Mouse (Mus musculus): ENCODE data around the gene Comtd1. TPM values are rescaled to one million over a fixed set of nuclear protein-coding genes. Genes with fewer than 3 reads are reported as not detected.
A peak's percentile ranks its signal among the peaks of the same experiment; 100 is the strongest.

Comtd1 gene
- total RNA-seq, 2 experiments from 2014 or later, result 17.7 to 76.2 TPM

DNA sequence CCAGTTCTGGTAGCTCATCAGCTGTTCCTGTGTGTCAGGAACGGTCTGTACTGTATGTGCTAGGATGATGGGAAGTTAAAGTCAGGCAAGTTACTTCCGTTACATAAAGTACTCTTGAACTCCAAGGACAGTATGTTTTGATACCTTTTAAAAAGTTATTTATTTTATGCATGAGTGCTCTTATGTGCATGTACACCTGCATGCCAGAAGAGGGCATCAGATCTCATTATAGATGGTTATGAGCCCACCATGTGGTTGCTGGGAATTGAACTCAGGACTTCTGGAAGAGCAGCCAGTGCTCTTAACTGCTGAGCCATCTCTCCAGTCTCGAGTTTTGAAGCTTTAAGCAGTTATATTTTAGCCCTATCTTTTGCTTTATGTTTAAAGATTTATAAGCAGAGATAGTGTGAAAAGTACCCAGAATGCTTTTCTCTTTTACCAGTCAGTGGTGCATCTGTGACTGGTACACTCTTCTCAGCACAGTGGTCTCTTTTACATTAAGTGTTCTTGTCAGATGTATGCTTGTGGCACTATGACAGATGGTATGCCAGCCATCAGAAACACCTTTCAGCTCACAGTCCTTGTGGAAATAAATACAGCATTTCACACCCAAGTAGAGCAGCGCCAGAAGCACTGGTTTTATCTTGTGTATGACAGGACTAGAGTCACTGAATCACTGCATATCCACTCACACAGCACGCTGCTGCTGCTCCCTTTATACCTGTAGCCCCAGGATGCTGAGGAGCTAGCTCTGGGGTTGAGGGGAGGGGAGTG, 6.8 kb downstream of the Comtd1 start:
- no peak for ATAC-seq (replicated peaks; ENCODE audit: low FRiP score, low TSS enrichment, poor library complexity, severe bottlenecking)

DNA sequence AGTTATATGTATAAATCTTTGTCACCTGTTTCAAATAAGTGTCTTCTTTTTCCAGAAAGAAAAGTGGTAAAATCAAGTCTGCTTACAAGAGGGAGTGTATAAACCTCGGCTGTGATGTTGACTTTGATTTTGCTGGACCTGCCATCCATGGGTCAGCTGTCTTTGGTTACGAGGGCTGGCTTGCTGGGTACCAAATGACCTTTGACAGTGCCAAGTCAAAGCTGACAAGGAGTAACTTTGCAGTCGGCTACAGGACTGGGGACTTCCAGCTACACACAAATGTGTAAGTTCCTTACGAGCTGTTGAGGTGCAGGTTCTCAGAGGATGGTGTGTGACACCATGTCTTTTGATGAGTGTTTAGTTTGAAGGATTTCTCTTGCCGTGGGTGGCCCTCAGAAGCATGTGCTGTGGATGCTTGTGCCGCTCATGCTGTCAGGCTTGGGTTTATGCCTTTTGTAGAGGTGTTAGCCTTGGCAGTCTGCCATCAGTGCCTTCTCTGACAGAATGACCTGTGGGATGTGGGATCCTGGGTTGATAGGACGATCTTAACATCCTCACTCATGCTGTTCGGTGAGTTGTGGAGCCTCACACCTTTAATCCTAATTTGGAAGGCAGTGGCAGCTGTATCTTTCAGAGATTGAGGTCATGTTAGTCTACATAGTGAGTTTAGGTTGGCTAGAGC, 10.3 kb downstream of the Comtd1 start:
- no peak for ATAC-seq (replicated peaks; ENCODE audit: low FRiP score, low TSS enrichment, poor library complexity, severe bottlenecking)

DNA sequence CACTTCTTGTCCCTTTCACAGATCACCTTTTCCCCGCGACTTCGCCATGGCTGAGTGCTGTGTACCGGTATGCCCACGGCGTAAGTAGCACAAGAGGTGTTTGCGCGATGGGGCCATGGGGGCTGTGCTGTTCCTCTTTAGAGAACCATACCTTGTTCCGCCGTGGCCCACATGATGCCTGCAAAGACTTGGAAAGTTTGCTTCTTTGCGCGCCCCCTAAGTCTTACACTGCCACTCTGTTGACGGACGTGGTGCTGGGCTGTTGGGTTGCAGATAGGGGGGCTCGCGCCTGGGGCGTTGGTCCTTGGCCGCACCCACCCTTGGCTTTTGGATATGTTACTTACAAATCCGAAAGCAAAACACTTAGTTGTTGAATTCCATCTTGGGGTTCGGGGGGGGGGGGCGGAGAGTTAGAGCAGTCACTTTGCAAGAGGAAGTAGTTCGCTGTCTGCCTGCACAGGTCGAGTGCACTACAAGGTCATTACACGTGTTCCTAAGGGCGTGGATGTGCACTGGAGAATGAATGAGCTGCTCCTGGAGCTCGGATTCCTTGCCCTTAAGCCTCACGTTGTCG, 16.9 kb downstream of the Comtd1 start:
- no peak for ATAC-seq (replicated peaks; ENCODE audit: low FRiP score, low TSS enrichment, poor library complexity, severe bottlenecking)

DNA sequence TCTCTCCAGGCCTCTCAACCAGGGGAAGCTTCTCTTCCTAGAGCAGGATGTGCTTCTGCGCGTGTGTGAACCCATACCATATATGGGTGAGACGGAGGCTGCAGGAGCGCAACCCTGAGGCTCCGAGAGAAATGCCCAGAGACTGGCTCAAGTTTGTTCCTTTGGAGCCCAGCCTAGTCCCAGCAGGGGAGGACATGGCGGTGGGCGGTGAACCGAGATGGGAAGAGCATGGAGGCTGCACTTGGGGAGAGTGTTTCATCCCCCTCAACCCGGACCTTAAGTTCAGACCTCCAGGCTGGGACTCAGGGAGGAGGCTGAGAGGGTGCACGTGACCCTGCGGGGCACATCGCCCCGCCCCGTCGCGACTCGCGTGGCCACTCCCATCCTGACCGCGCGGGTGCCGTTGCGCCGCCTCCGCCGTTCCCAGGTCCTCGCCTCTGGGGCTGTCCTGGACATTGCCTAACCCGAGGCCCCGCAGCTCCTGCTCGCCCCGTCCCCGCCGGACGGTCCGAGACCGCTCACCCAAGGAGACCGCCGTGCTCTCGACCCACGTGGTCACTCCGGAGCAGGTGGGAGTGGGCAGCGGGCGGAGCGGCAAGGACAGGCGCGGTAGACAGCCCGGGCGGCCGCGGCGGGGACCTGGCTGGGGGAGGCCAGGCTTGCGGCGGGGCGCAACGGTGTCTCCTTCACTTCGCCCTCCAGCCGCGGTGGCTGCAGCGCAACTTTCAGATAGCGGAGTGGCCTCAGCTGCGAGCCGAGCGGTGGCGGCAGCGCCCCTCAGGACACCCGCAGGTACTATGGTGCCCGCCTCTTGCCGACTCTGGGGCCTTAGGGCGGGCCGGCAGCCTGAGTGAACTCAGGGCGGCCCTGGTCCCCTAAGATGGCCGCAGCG, 17.7 kb downstream of the Comtd1 start:
- peak; percentile 88 for ATAC-seq (replicated peaks; ENCODE audit: low FRiP score, low TSS enrichment, poor library complexity, severe bottlenecking)

DNA sequence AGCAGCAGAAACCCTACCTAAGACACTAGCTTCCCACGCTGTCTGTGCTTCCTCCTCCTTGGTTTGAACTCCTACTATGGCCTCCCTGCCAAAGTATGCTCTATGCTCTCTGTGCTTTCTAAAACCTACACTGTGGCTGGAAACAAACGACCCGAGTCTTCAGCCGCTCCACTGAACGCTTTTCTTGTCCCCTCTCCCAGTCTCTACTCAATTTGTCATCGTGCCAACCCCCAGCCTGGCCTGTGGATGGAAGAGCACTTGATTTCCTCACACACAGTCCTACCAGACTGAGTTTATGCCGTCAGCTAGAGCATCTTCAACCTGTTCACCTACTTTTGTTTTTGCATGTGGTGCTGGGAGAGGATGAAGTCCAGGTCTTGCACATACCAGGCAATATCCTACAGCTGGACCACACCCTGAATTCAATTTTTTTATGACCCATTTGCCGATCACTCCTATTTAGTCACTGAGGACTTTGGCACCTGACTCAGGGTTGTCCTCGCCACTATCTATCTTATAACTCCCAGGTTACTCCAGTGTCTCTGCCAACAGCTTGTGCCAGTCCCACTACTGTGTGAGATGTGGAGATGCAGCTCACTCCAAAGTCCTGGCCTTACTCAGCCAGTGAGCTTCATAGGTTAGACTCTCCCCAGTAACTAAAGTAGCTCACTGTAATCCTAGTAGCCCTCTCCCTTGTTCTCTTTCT, 22.8 kb downstream of the Comtd1 start:
- peak; percentile 11; the same call in 1 of the 2 replicates for ATAC-seq (replicated peaks; ENCODE audit: low FRiP score, low TSS enrichment, poor library complexity, severe bottlenecking)

DNA sequence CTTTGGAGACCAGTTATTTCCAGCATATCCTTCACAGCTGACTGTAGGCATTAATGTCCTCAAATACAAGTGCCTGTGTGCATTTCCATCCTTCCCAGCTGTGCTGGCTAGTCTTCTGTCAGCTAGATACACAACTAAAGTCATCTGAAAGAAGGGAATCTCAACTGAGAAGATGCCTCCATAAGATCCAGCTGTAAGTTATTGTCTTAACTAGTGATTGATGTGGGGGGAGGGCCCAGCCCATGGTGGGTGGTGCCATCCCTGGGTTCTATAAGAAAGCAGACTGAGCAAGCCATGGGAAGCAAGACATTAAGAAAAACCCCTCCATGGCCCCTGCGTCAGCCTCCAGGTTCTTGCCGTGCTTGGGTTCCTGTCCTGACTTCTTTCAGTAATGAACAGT, 23.8 kb downstream of the Comtd1 start, which contains the start of gene Vdac2:
Vdac2 (plus strand) TSS at position 301 of the 400 bp plus-strand sequence.
- ATAC-seq (replicated peaks; ENCODE audit: low FRiP score, low TSS enrichment, poor library complexity, severe bottlenecking), result no peak

DNA sequence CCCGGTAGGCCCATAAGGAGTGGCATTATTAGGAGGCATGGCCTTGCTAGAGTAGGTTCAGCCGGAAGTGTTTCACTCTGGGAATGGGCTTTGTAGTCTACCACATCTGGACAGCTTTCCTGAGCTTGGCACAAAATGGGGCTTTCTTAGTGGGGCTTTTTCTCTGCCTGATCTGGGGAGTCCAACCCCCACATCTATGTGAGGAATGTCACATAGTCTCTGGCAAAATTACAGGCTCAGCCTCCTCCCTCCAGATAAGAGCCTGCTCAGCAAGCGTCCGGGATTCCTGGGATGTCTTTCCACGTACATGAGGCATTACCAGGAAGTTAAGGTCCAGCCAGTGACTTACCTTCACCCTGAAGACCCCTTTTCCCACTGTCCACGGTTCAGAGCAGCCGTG, 24.9 kb downstream of the Comtd1 start:
- no peak for ATAC-seq (replicated peaks; ENCODE audit: low FRiP score, low TSS enrichment, poor library complexity, severe bottlenecking)

DNA sequence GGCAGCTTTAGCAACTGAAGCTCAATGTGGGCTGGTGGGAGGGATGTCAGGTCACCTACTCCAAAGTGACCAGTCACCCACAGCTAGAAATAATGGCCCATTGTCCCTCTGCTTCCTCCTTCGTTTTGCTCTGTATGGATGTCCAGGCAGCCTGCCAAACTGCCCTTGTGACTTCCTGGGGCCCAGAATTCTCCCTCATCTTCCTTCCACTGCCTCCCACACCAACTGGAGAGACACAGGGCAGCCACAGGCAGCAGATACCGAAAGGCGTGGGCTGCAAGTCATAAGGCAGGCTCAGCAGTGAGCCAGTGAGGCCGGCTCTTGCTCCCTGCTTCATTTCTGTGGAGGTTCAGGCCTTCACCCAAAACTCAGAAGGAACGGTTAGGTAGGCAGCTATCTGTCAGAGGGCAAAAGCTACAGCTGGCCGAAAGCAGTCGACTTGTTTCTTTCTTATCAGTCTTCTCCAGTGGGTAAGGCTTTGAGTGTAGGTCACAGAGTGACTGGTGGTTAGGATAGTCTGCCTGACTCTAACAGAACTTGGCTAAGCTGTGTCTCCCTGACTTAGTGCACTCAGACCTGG, 25.9 kb downstream of the Comtd1 start:
- peak; percentile 94 for ATAC-seq (replicated peaks; ENCODE audit: low FRiP score, low TSS enrichment, poor library complexity, severe bottlenecking)

DNA sequence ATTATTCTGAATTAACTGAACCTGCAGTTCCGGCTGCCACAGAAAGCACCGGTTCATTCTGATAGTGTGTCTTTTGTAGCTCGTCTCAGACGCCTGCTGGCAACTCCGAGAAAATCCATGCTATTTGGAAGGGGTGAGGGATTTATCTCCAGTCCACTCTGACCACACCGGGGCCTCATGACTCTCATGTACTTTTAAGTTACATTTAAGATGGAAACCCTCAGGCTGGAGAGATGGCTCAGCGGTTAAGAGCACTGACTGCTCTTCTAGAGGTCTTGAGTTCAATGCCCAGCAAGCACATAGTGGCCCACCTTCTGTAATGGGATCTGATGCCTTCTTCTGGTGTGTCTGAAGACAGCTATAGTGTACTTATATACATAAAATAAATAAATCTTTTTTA, 26.5 kb downstream of the Comtd1 start:
- no peak for ATAC-seq (replicated peaks; ENCODE audit: low FRiP score, low TSS enrichment, poor library complexity, severe bottlenecking)

DNA sequence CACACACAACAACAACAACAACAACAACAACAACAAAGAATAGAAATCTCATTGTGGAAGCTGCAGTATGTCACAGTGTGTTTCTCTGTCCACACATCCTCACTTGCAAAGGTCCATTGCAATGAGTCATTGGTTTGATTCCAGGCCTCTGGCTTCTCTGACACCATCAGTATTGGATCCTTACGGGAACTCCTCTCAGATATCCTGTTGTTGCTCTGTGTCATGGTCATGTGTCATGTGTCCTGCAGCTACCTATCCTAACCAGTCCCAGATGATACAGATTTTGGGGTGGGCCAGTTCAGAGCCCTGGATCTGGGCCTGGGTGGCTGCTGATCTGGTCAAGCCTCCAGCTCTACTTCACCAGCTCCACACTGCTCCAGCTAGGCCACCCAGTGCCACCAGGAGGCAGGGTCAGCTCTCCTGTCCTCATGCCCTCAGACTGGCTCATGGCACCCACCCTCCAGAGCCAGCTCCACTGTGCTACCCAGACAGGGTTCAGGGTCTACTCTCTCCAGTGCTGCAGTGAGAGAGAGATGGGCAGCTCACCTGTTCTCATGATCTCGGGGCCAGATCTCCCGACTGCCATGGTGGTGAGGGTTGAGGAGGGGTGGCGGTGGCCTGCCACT, 27.8 kb downstream of the Comtd1 start:
- peak; percentile 31; the same call in 1 of the 2 replicates for ATAC-seq (replicated peaks; ENCODE audit: low FRiP score, low TSS enrichment, poor library complexity, severe bottlenecking)

DNA sequence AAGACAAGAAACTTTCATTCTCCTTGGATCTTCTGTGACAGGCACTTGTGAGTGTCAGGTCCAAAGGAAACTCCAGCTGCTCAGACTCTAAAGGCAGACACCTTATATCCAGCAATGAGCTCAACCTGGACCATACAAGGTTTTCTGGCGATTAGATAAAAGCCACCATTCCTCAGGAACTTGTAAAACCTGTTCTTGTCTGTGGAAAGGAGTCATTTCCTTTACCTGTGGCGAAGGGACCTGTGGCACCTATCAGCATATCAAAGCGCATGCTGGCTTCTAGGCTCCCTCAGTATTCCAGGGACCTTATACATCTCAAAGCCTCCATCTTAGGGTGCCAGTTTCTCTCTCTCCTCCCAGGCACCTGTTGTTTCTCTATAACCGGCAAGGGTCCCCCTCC, 31.3 kb downstream of the Comtd1 start:
- ATAC-seq (replicated peaks; ENCODE audit: low FRiP score, low TSS enrichment, poor library complexity, severe bottlenecking), result no peak

DNA sequence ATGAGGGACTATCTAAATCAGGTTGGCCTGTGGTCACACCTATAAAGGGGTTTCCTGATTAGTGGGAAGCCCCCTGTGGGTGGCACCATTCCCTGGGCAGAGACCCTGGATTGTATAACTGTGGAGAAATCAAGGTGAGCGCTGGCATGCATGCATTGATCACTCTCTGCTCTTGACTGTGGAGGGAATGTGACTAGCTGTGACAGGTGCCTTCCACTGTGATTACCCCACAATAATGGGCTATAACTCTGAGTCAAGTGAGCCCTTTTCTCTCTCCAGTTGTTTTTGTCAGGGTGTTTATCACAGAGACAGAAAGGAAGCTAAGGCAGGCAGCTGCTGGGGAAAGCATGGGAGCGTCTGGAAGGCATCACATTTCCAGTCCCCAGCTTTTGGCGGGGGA, 32.5 kb downstream of the Comtd1 start:
- ATAC-seq (replicated peaks; ENCODE audit: low FRiP score, low TSS enrichment, poor library complexity, severe bottlenecking), result no peak

DNA sequence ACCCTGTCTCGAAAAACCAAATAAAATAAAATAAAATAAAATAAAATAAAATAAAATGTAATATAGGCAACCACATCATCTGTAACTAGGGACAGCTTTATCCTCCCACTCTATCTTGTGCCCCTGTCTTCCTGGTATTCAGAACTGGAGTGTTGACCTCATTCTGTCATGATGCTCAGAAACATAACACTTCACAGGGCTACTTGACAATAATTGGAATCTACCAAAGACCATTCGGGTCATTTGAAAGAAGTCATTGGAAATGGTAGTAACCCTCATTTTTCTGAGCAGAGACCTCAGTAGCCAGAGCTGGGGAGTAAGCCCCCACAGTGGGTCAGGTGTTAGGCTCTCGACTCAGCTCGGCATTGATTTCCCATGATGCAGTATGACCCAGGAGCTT, 34.2 kb downstream of the Comtd1 start:
- ATAC-seq (replicated peaks; ENCODE audit: low FRiP score, low TSS enrichment, poor library complexity, severe bottlenecking), result no peak

DNA sequence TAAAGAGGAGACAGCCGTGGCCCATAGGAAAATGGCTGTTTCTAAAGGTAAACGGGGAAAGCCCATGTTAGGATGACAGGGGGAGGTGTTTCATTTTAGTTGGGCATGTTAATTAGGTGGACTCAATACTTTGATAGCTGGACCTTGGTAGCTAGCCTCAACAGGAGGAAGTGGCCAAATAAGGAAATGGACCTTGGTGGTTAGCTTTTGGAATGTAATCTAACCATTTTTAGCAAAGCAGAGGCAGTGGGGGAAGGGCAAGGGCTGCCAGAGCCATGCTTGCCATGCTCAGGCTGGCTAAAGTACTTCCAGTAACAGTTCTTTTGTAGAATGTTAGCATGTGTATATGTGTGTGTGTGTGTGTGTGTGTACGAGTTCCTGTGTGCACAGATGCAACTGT, 34.9 kb downstream of the Comtd1 start:
- ATAC-seq (replicated peaks; ENCODE audit: low FRiP score, low TSS enrichment, poor library complexity, severe bottlenecking), result no peak

DNA sequence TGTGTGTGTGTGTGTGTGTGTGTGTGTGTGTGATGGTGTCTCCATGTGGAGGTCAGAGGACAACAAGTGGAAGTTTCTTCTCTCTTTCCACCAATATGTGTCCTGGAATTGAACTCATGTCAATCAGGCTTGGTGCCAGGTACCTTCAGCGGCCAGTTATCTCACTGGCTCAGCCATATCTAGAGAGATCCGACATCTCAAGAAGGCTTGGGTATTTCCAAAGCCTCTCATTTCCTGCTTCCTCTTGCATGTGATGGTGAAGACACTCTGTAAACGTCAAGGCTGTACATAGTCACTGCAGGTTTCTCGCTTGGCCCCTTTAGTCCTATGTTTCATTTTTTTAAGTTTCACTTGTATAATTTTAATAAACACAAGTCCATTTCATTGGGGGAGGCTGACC, 35.6 kb downstream of the Comtd1 start:
- ATAC-seq (replicated peaks; ENCODE audit: low FRiP score, low TSS enrichment, poor library complexity, severe bottlenecking), result peak; percentile 64

DNA sequence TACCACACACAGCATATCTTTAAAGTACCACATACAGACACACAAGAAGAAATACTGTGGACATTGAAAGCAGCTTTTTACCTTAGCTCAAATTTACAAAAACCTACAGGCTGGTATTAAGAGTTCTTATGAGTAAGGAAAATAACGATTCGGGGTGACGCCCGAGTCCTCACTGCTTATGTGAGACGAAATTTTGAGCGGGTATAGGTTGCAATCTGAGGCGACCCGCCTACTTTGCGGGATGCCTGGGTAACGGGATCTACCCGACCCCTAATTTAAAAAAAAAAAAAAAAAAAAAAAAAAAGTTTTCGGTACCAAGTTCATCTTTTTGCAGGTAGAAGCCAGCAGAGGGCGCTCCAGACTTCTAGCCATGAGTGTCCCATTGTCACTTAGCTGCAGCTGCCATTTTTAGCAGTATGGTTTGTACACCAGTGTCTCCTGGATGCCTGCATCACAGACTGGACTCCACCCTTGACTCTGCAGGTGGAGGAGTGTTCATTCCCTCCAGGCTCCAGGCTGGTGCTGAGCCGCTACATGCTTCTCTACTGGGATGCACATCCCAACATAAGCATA, 36.1 kb downstream of the Comtd1 start:
- peak; percentile 83 for ATAC-seq (replicated peaks; ENCODE audit: low FRiP score, low TSS enrichment, poor library complexity, severe bottlenecking)

DNA sequence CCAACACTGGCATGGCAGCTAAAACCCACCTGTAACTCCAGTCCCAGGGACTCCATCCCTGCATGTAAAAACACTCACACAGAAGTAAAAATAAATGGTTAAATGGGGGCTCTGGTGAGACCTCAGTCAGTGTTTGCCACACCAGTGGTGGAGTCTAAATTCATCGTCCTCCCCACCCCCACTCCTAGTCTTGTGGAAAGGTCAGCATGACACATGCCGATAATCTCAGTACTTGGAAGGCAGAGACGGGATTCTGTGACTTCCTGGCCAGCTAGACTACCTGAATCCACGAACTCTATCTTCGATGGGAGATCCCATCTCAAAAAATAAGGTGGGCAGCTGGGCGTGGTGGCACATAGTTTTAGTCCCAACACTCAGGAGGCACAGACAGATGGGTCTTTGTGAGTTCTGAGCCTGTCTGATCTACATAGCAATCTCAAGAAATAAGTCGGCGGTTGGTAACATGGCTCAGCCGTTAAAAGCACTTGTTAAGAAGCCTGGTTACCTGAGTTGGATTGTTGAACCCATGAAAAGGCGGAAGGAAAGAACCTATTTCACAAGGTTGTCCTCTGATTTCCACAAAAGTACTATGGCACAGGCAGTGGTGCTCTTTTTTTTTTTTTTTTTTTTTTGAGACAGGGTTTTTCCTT, 36.9 kb downstream of the Comtd1 start:
- ATAC-seq (replicated peaks; ENCODE audit: low FRiP score, low TSS enrichment, poor library complexity, severe bottlenecking), result no peak

DNA sequence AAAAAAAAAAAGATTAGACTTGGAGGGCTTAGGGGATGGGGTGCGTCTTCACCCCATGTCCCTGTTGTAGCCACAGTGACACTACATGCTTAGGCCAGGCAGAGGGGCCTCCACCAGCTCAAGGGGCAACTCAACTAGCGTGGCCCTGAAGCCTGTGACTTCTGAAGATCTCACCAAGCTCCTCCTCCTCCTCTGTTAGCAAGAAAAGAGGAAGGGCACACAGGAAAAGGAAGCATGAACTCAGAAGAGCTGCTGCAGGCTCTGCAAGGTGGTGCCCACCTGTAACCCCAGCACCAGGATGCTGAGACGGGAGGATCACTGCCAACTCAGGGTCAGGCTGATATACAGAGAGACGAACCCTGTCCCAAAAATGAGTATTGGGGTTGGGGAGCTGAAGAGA, 37.5 kb downstream of the Comtd1 start:
- no peak for ATAC-seq (replicated peaks; ENCODE audit: low FRiP score, low TSS enrichment, poor library complexity, severe bottlenecking)
